Mouse (Mus musculus) lung, adult 2 months (tissue): ENCODE measurements around the gene Gm29609.

ENCODE experiments used
- CTCF ChIP-seq: fragments of 200-500 bp; IDR thresholded peaks from 2 replicates; pipeline ENCODE4 v1.5.1; 2011; ENCODE audit warnings: mild to moderate bottlenecking, low read length, control low read depth; ENCODE audit not compliant: insufficient read depth
- POLR2A ChIP-seq: fragments of 200-500 bp; IDR thresholded peaks from 2 replicates; pipeline ENCODE4 v1.6.1; 2011; ENCODE audit warnings: low read depth, mild to moderate bottlenecking, control low read depth, low read length, borderline replicate concordance; ENCODE audit errors: extremely low read depth

- TF ChIP-seq CTCF (no peak), POLR2A (no peak)
Observed at GRCm38 (mm10) chr5:31162462-31162861, 17.2 kb downstream of the Gm29609 start.
